Mouse (Mus musculus) embryonic facial prominence, embryonic 12.5 days (tissue): ENCODE measurements around the gene Tigit. TPM values are rescaled to one million over a fixed set of nuclear protein-coding genes. Genes with fewer than 3 reads are reported as not detected.

Source experiments
- ATAC-seq: fragments of 200-750 bp; cut with Nextera tagmentation; 2 replicates; pipeline ENCODE4 v1.8.0; 2017; ENCODE audit not compliant: insufficient number of reproducible peaks, insufficient read depth, low FRiP score, low TSS enrichment
- H3K27ac ChIP-seq: fragments of 300-500 bp; sonication (generic); 2 replicates; pipeline ENCODE4 v1.5.1; 2016; ENCODE audit warnings: mild to moderate bottlenecking
- H3K27me3 ChIP-seq: fragments of 300-500 bp; sonication (generic); 2 replicates; pipeline ENCODE4 v1.6.1; 2016; ENCODE audit warnings: mild to moderate bottlenecking, moderate library complexity
- H3K36me3 ChIP-seq: fragments of 300-500 bp; sonication (generic); 2 replicates; pipeline ENCODE4 v1.6.1; 2016; ENCODE audit warnings: mild to moderate bottlenecking
- H3K4me1 ChIP-seq: fragments of 300-500 bp; sonication (generic); 2 replicates; pipeline ENCODE4 v1.6.1; 2016
- H3K4me2 ChIP-seq: fragments of 300-500 bp; sonication (generic); replicated peaks from 2 replicates; pipeline ENCODE4 v1.6.1; 2016; ENCODE audit warnings: mild to moderate bottlenecking, moderate library complexity
- H3K4me3 ChIP-seq: fragments of 300-500 bp; sonication (generic); 2 replicates; pipeline ENCODE4 v1.5.1; 2016; ENCODE audit warnings: mild to moderate bottlenecking
- H3K9ac ChIP-seq: fragments of 300-500 bp; sonication (generic); 2 replicates; pipeline ENCODE4 v1.6.1; 2016; ENCODE audit warnings: mild to moderate bottlenecking, moderate library complexity
- H3K9me3 ChIP-seq: fragments of 300-500 bp; sonication (generic); 2 replicates; pipeline ENCODE4 v1.6.1; 2016; ENCODE audit warnings: mild to moderate bottlenecking, moderate library complexity
- WGBS: fragments of 180-500 bp; shearing (Covaris S2); methylation state at CpG from one replicate; pipeline ENCODE4 v1.1.7; 2016; 5-methylcytosine and 5-hydroxymethylcytosine counted together
- polyA plus RNA-seq: library from polyadenylated mRNA; unstranded; fragments of >200 nt; fragmentation: Nextera tagmentation; extraction: Ambion mirVana; gene quantifications from 2 replicates; pipeline ENCODE4 v1.2.1, GENCODE M21; 2016

Gene Tigit
- polyA plus RNA-seq, 1 experiment from 2014 or later, result not detected

- H3K4me2 ChIP-seq, result no peak overlapping the region
- H3K4me3 ChIP-seq, result no peak overlapping the region
- whole genome bisulfite sequencing, result 91% methylated on average over 8 of the region's 8 CpGs
- no peaks in the 10 kb centered on the region for H3K36me3 ChIP-seq
- H3K9me3 ChIP-seq, result no peaks in the 10 kb centered on the region
- ATAC-seq, result no peak
- H3K27ac ChIP-seq, result no peak overlapping the region
- H3K9ac ChIP-seq, result no peak overlapping the region
- no peaks in the 10 kb centered on the region for H3K27me3 ChIP-seq
- H3K4me1 ChIP-seq, result peaks cover 3% of the 10 kb centered on the region; the same call in 1 of the 2 replicates
These were observed 26.7 kb downstream of the Tigit start for GRCm38 (mm10) chr16:43637241-43637640.

- Histone ChIP-seq H3K9me3 (no peaks in the 10 kb centered on the region), H3K4me1 (peaks cover 3% of the 10 kb centered on the region; the same call in 1 of the 2 replicates), H3K9ac (no peak overlapping the region), H3K4me2 (no peak overlapping the region), H3K36me3 (no peaks in the 10 kb centered on the region), H3K4me3 (no peak overlapping the region), H3K27ac (no peak overlapping the region), H3K27me3 (no peaks in the 10 kb centered on the region)
- no peak for ATAC-seq
- WGBS, result 88% methylated on average over 7 of the region's 7 CpGs
These were observed 29.9 kb downstream of the Tigit start for GRCm38 (mm10) chr16:43634037-43634436.

GRCm38 (mm10) chr16:43631758-43632157 is 32.2 kb downstream of the Tigit start:
- no peak for ATAC-seq

GRCm38 (mm10) chr16:43628662-43629061 is 35.3 kb downstream of the Tigit start:
- no peak overlapping the region for H3K27ac ChIP-seq
- no peaks in the 10 kb centered on the region for H3K36me3 ChIP-seq
- H3K9ac ChIP-seq, result no peak overlapping the region
- H3K4me1 ChIP-seq, result peaks cover 10% of the 10 kb centered on the region
- WGBS, result 89% methylated on average over 5 of the region's 5 CpGs
- no peaks in the 10 kb centered on the region for H3K9me3 ChIP-seq
- ATAC-seq, result no peak
- no peak overlapping the region for H3K4me3 ChIP-seq
- no peak overlapping the region for H3K4me2 ChIP-seq
- H3K27me3 ChIP-seq, result no peaks in the 10 kb centered on the region

More at GRCm38 (mm10) chr16:43631758-43632157, 32.2 kb downstream of the Tigit start:
- no peaks in the 10 kb centered on the region for H3K4me1 ChIP-seq
- 92% methylated on average over 2 of the region's 2 CpGs for WGBS
- no peaks in the 10 kb centered on the region for H3K27me3 ChIP-seq
- no peak overlapping the region for H3K9ac ChIP-seq
- H3K36me3 ChIP-seq, result no peaks in the 10 kb centered on the region
- H3K4me2 ChIP-seq, result no peak overlapping the region
- no peaks in the 10 kb centered on the region for H3K9me3 ChIP-seq
- H3K4me3 ChIP-seq, result no peak overlapping the region
- H3K27ac ChIP-seq, result no peak overlapping the region

GRCm38 (mm10) chr16:43625956-43626355 is 38.0 kb downstream of the Tigit start:
- ATAC-seq, result no peak
- no peak overlapping the region for H3K4me3 ChIP-seq
- no peaks in the 10 kb centered on the region for H3K9me3 ChIP-seq
- no peak overlapping the region for H3K27ac ChIP-seq
- no peaks in the 10 kb centered on the region for H3K36me3 ChIP-seq
- H3K4me1 ChIP-seq, result peaks cover 10% of the 10 kb centered on the region
- H3K4me2 ChIP-seq, result no peak overlapping the region
- H3K9ac ChIP-seq, result no peak overlapping the region
- whole genome bisulfite sequencing, result 89% methylated on average over 5 of the region's 5 CpGs
- H3K27me3 ChIP-seq, result no peaks in the 10 kb centered on the region

- Histone ChIP-seq H3K27ac (no peak overlapping the region), H3K4me1 (peaks cover 10% of the 10 kb centered on the region), H3K4me3 (no peak overlapping the region), H3K9ac (no peak overlapping the region), H3K9me3 (no peaks in the 10 kb centered on the region), H3K27me3 (no peaks in the 10 kb centered on the region), H3K4me2 (no peak overlapping the region), H3K36me3 (no peaks in the 10 kb centered on the region)
- 77% methylated on average over 2 of the region's 2 CpGs for WGBS
- ATAC-seq, result no peak
These were observed 38.7 kb downstream of the Tigit start for GRCm38 (mm10) chr16:43625289-43625688.

- Histone ChIP-seq H3K4me1 (peaks cover 10% of the 10 kb centered on the region), H3K9me3 (no peaks in the 10 kb centered on the region), H3K36me3 (no peaks in the 10 kb centered on the region), H3K27ac (no peak overlapping the region), H3K4me2 (no peak overlapping the region), H3K27me3 (no peaks in the 10 kb centered on the region), H3K9ac (no peak overlapping the region), H3K4me3 (no peak overlapping the region)
- 71% methylated on average over 4 of the region's 4 CpGs for WGBS
- no peak for ATAC-seq
These were observed 39.1 kb downstream of the Tigit start for GRCm38 (mm10) chr16:43624876-43625275.

- Histone ChIP-seq H3K4me2 (no peak overlapping the region), H3K9me3 (no peaks in the 10 kb centered on the region), H3K4me3 (no peak overlapping the region), H3K36me3 (no peaks in the 10 kb centered on the region), H3K9ac (no peak overlapping the region), H3K27ac (peak overlapping the region; percentile 8; the same call in 1 of the 2 replicates), H3K27me3 (no peaks in the 10 kb centered on the region), H3K4me1 (peaks cover 10% of the 10 kb centered on the region)
- WGBS, result 78% methylated on average over 5 of the region's 5 CpGs
- no peak for ATAC-seq
These were observed 40.5 kb downstream of the Tigit start for GRCm38 (mm10) chr16:43623315-43624000.

GRCm38 (mm10) chr16:43620359-43620758 is 43.6 kb downstream of the Tigit start:
- H3K9me3 ChIP-seq, result no peaks in the 10 kb centered on the region
- H3K4me1 ChIP-seq, result peaks cover 17% of the 10 kb centered on the region
- 27% methylated on average over 2 of the region's 2 CpGs for WGBS
- no peaks in the 10 kb centered on the region for H3K36me3 ChIP-seq
- ATAC-seq, result no peak
- no peak overlapping the region for H3K4me2 ChIP-seq
- H3K4me3 ChIP-seq, result no peak overlapping the region
- H3K27ac ChIP-seq, result no peak overlapping the region
- no peak overlapping the region for H3K9ac ChIP-seq
- no peaks in the 10 kb centered on the region for H3K27me3 ChIP-seq

- Histone ChIP-seq H3K36me3 (no peaks in the 10 kb centered on the region), H3K27ac (no peak overlapping the region), H3K9ac (no peak overlapping the region), H3K4me3 (no peak overlapping the region), H3K9me3 (no peaks in the 10 kb centered on the region), H3K4me2 (no peak overlapping the region), H3K27me3 (no peaks in the 10 kb centered on the region), H3K4me1 (peaks cover 14% of the 10 kb centered on the region)
- 54% methylated on average over 6 of the region's 6 CpGs for WGBS
- ATAC-seq, result no peak
These were observed 44.7 kb downstream of the Tigit start for GRCm38 (mm10) chr16:43619277-43619676.

GRCm38 (mm10) chr16:43618286-43618685 is 45.7 kb downstream of the Tigit start:
- H3K9me3 ChIP-seq, result no peaks in the 10 kb centered on the region
- H3K4me2 ChIP-seq, result no peak overlapping the region
- no peak overlapping the region for H3K4me3 ChIP-seq
- WGBS, result 88% methylated on average over 23 of the region's 23 CpGs
- 0 out of 2 replicates have a peak, but pooled peaks have one; percentile 28 for ATAC-seq
- no peaks in the 10 kb centered on the region for H3K36me3 ChIP-seq
- no peak overlapping the region for H3K9ac ChIP-seq
- H3K27ac ChIP-seq, result no peak overlapping the region
- no peaks in the 10 kb centered on the region for H3K27me3 ChIP-seq
- H3K4me1 ChIP-seq, result peaks cover 14% of the 10 kb centered on the region

GRCm38 (mm10) chr16:43617346-43617745 is 46.6 kb downstream of the Tigit start:
- H3K27me3 ChIP-seq, result no peaks in the 10 kb centered on the region
- H3K4me2 ChIP-seq, result no peak overlapping the region
- H3K36me3 ChIP-seq, result no peaks in the 10 kb centered on the region
- ATAC-seq, result no peak
- H3K4me1 ChIP-seq, result peaks cover 14% of the 10 kb centered on the region
- H3K27ac ChIP-seq, result no peak overlapping the region
- 39% methylated on average over 6 of the region's 6 CpGs for WGBS
- no peak overlapping the region for H3K9ac ChIP-seq
- H3K4me3 ChIP-seq, result no peak overlapping the region
- no peaks in the 10 kb centered on the region for H3K9me3 ChIP-seq
